ENCODE assay signal across 11 mouse cellular contexts in the genomic region with DNA sequence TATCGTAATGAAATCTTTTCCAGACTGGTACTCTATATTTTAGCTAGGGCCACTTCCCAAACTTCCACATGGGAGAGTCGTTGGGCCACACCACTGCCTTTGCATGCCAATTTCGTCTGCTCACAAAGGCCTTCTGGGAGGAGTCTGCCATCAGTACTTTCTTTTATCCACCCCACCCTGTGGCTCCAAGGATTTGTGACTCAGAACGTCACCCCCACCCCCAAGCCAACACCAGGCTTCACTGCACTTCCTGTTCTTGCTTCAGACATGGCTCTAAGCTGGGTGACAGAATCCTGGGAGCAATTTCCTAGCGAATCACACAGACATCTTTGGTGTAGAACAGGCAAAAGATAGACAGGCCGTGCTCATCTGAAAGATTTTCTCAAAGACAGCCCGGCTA. TPM values are rescaled to one million over a fixed set of nuclear protein-coding genes. Genes with fewer than 3 reads are reported as not detected.
DNase-seq lines count a peak whose midpoint lies in the region; ATAC-seq and TF ChIP-seq lines count a peak whose summit lies in the region.
"Had no signal": no experiment of that assay in that cellular context is flagged by ENCODE, and none has a peak within 500 bp of the region (broad histone marks: within the 10 kb centered on the region; RNA-seq: fewer than 3 reads in every experiment).

No protein-coding gene starts in this region.

- H3K4me1 ChIP-seq in embryonic facial prominence, embryonic 11.5 days (ENCODE audit: control insufficient read depth, insufficient read depth, low read length), result no peaks in the 10 kb centered on the region
- peaks cover 36% of the 10 kb centered on the region for H3K4me1 ChIP-seq in embryonic facial prominence, embryonic 10.5 days
- H3K4me1 ChIP-seq in lung, embryonic 16.5 days (replicated peaks; ENCODE audit: control insufficient read depth, insufficient read depth, low read length), result peaks cover 15% of the 10 kb centered on the region
- H3K4me1 ChIP-seq in forebrain, postnatal 0 days (ENCODE audit: insufficient read depth), result no peaks in the 10 kb centered on the region
- H3K4me1 ChIP-seq in midbrain, embryonic 16.5 days (ENCODE audit: control insufficient read depth, insufficient read depth, low read length), result no peaks in the 10 kb centered on the region

- ATAC-seq in embryonic facial prominence, embryonic 11.5 days (replicated peaks; ENCODE audit: insufficient number of reproducible peaks, low FRiP score, low TSS enrichment, low read depth), result no peak
- ATAC-seq in lung, embryonic 16.5 days (ENCODE audit: low read depth), result peak; percentile 39; the same call in 1 of the 2 replicates
- no peak for ATAC-seq in forebrain, postnatal 0 days
- no peak for ATAC-seq in midbrain, embryonic 16.5 days

- H3K36me3 ChIP-seq in embryonic facial prominence, embryonic 11.5 days (replicated peaks; ENCODE audit: control insufficient read depth, insufficient read depth, low read depth, low read length), result peaks cover 8% of the 10 kb centered on the region; the same call in 1 of the 2 replicates
- peaks cover 55% of the 10 kb centered on the region for H3K36me3 ChIP-seq in embryonic facial prominence, embryonic 10.5 days (replicated peaks)
- peaks cover 17% of the 10 kb centered on the region for H3K36me3 ChIP-seq in lung, embryonic 16.5 days (ENCODE audit: control insufficient read depth, insufficient read depth, low read length)
- H3K36me3 ChIP-seq in forebrain, postnatal 0 days (ENCODE audit: insufficient read depth), result peaks cover 25% of the 10 kb centered on the region
- peaks cover 20% of the 10 kb centered on the region for H3K36me3 ChIP-seq in midbrain, embryonic 16.5 days (ENCODE audit: control insufficient read depth, insufficient read depth, low read length)

- WGBS in embryonic facial prominence, embryonic 11.5 days, result 67% methylated on average over 7 of the region's 7 CpGs
- 63% methylated on average over 7 of the region's 7 CpGs for WGBS in embryonic facial prominence, embryonic 10.5 days
- WGBS in lung, embryonic 16.5 days, result 51% methylated on average over 7 of the region's 7 CpGs
- WGBS in forebrain, postnatal 0 days, result 55% methylated on average over 7 of the region's 7 CpGs
- WGBS in midbrain, embryonic 16.5 days, result 54% methylated on average over 7 of the region's 7 CpGs

- H3K9me3 ChIP-seq in embryonic facial prominence, embryonic 11.5 days (replicated peaks; ENCODE audit: control insufficient read depth, low read length), result no peaks in the 10 kb centered on the region
- H3K9me3 ChIP-seq in embryonic facial prominence, embryonic 10.5 days, result no peaks in the 10 kb centered on the region
- no peaks in the 10 kb centered on the region for H3K9me3 ChIP-seq in lung, embryonic 16.5 days (ENCODE audit: control insufficient read depth, low read length)
- H3K9me3 ChIP-seq in forebrain, postnatal 0 days (ENCODE audit: low read length), result no peaks in the 10 kb centered on the region
- H3K9me3 ChIP-seq in midbrain, embryonic 16.5 days (replicated peaks; ENCODE audit: control insufficient read depth, low read length, poor library complexity, severe bottlenecking), result no peaks in the 10 kb centered on the region

- H3K4me2 ChIP-seq in embryonic facial prominence, embryonic 11.5 days (ENCODE audit: low read depth, low read length), result no peak overlapping the region
- H3K4me2 ChIP-seq in lung, embryonic 16.5 days (ENCODE audit: low read depth, low read length), result no peak overlapping the region
- H3K4me2 ChIP-seq in forebrain, postnatal 0 days (ENCODE audit: low read depth), result no peak overlapping the region
- no peak overlapping the region for H3K4me2 ChIP-seq in midbrain, embryonic 16.5 days (ENCODE audit: low read length)

- no peaks in the 10 kb centered on the region for H3K27me3 ChIP-seq in embryonic facial prominence, embryonic 11.5 days (ENCODE audit: control insufficient read depth, insufficient read depth, low read length)
- no peaks in the 10 kb centered on the region for H3K27me3 ChIP-seq in embryonic facial prominence, embryonic 10.5 days (replicated peaks; ENCODE audit: low read depth, poor library complexity, severe bottlenecking)
- H3K27me3 ChIP-seq in lung, embryonic 16.5 days (ENCODE audit: control insufficient read depth, insufficient read depth, low read depth, low read length), result no peaks in the 10 kb centered on the region
- no peaks in the 10 kb centered on the region for H3K27me3 ChIP-seq in forebrain, postnatal 0 days (ENCODE audit: insufficient read depth, low read length)
- no peaks in the 10 kb centered on the region for H3K27me3 ChIP-seq in midbrain, embryonic 16.5 days (ENCODE audit: control insufficient read depth, insufficient read depth, low read depth, low read length)

- no peak for TF ChIP-seq CTCF in forebrain, postnatal 0 days (IDR thresholded peaks at IDR 0.05; ENCODE audit: low read depth)

- no peak for DNase-seq in embryonic facial prominence, embryonic 11.5 days (ENCODE audit: low spot score)
- DNase-seq in embryonic facial prominence, embryonic 10.5 days (ENCODE audit: low spot score), result no peak
- peak; percentile 17 for DNase-seq in MN1 (ENCODE audit: low spot score)
- peak; percentile 53 for DNase-seq in fibroblast of lung, adult 2 months (ENCODE audit: low read depth)
- no peak for DNase-seq in forebrain, postnatal 0 days
- no peak for DNase-seq in cerebellum, postnatal 10 days
- DNase-seq: thymus, adult 2 months had no signal

- H3K4me3 ChIP-seq in embryonic facial prominence, embryonic 11.5 days (ENCODE audit: low read depth, low read length), result no peak overlapping the region
- no peak overlapping the region for H3K4me3 ChIP-seq in embryonic facial prominence, embryonic 10.5 days
- H3K4me3 ChIP-seq in lung, embryonic 16.5 days (ENCODE audit: low read length), result no peak overlapping the region
- no peak overlapping the region for H3K4me3 ChIP-seq in forebrain, postnatal 0 days (ENCODE audit: low read depth, low read length)
- no peak overlapping the region for H3K4me3 ChIP-seq in midbrain, embryonic 16.5 days (ENCODE audit: low read depth, low read length)
- H3K4me3 ChIP-seq: left cerebral cortex, adult 2 months had no signal

- H3K9ac ChIP-seq in embryonic facial prominence, embryonic 11.5 days (replicated peaks; ENCODE audit: low read length), result 0 out of 2 replicates have a peak overlapping the region, but pooled peaks have one; percentile 6
- H3K9ac ChIP-seq in lung, embryonic 16.5 days (ENCODE audit: low read length), result no peak overlapping the region
- no peak overlapping the region for H3K9ac ChIP-seq in forebrain, postnatal 0 days
- no peak overlapping the region for H3K9ac ChIP-seq in midbrain, embryonic 16.5 days (ENCODE audit: low read depth, low read length)

- no peak overlapping the region for H3K27ac ChIP-seq in embryonic facial prominence, embryonic 11.5 days (replicated peaks; ENCODE audit: low read depth, low read length)
- no peak overlapping the region; the same call in 1 of the 2 replicates for H3K27ac ChIP-seq in embryonic facial prominence, embryonic 10.5 days (replicated peaks)
- 0 out of 2 replicates have a peak overlapping the region, but pooled peaks have one; percentile 15 for H3K27ac ChIP-seq in lung, embryonic 16.5 days (ENCODE audit: low read length)
- H3K27ac ChIP-seq in forebrain, postnatal 0 days (ENCODE audit: low read depth, low read length), result no peak overlapping the region
- H3K27ac ChIP-seq in midbrain, embryonic 16.5 days (ENCODE audit: low read length), result no peak overlapping the region
- H3K27ac ChIP-seq: left cerebral cortex, adult 2 months had no signal

RNA-seq across cellular contexts. Expression of a gene that starts 3.6 kb away (rescaled TPM):
- polyA plus RNA-seq in embryonic facial prominence, embryonic 11.5 days (2014; fragmentation: Nextera tagmentation; extraction: Ambion mirVana), result 3.2 TPM in 1 of 2 replicates, not detected in the other
- 1.1 and 2.3 TPM in 2 replicates for polyA plus RNA-seq in embryonic facial prominence, embryonic 10.5 days (2016; fragmentation: Nextera tagmentation; extraction: Ambion mirVana)
- not detected in 2 replicates for polyA plus RNA-seq in lung, embryonic 16.5 days (2015; fragmentation: Nextera tagmentation; extraction: Ambion mirVana)
- total RNA-seq in forebrain, postnatal 0 days (2014; rRNA removed), result 3.1 and 4.8 TPM in 2 replicates
- 0.36 and 0.53 TPM in 2 replicates for polyA plus RNA-seq in forebrain, postnatal 0 days (2015; fragmentation: Nextera tagmentation; extraction: Ambion mirVana)
- polyA plus RNA-seq in midbrain, embryonic 16.5 days (2015; fragmentation: Nextera tagmentation; extraction: Ambion mirVana), result 1.7 TPM in 1 of 2 replicates, not detected in the other

RNA-seq across cellular contexts. Expression of a gene that starts 17.1 kb away (rescaled TPM):
- 2.9 and 3.5 TPM in 2 replicates for polyA plus RNA-seq in embryonic facial prominence, embryonic 11.5 days (2014; fragmentation: Nextera tagmentation; extraction: Ambion mirVana)
- polyA plus RNA-seq in embryonic facial prominence, embryonic 10.5 days (2016; fragmentation: Nextera tagmentation; extraction: Ambion mirVana), result 4.9 and 5.2 TPM in 2 replicates
- polyA plus RNA-seq in lung, embryonic 16.5 days (2015; fragmentation: Nextera tagmentation; extraction: Ambion mirVana), result 5.7 and 6.9 TPM in 2 replicates
- 27.3 and 33.7 TPM in 2 replicates for total RNA-seq in forebrain, postnatal 0 days (2014; rRNA removed)
- polyA plus RNA-seq in forebrain, postnatal 0 days (2015; fragmentation: Nextera tagmentation; extraction: Ambion mirVana), result 5.0 and 5.6 TPM in 2 replicates
- polyA plus RNA-seq in midbrain, embryonic 16.5 days (2015; fragmentation: Nextera tagmentation; extraction: Ambion mirVana), result 7.9 and 8.4 TPM in 2 replicates

RNA-seq across cellular contexts. Expression of a gene that starts 41.5 kb away (rescaled TPM):
- 17.9 and 19.8 TPM in 2 replicates for polyA plus RNA-seq in embryonic facial prominence, embryonic 11.5 days (2014; fragmentation: Nextera tagmentation; extraction: Ambion mirVana)
- polyA plus RNA-seq in embryonic facial prominence, embryonic 10.5 days (2016; fragmentation: Nextera tagmentation; extraction: Ambion mirVana), result 28.1 and 31.8 TPM in 2 replicates
- 18.1 and 18.3 TPM in 2 replicates for polyA plus RNA-seq in lung, embryonic 16.5 days (2015; fragmentation: Nextera tagmentation; extraction: Ambion mirVana)
- 17.2 and 20.7 TPM in 2 replicates for total RNA-seq in forebrain, postnatal 0 days (2014; rRNA removed)
- 8.2 and 11.1 TPM in 2 replicates for polyA plus RNA-seq in forebrain, postnatal 0 days (2015; fragmentation: Nextera tagmentation; extraction: Ambion mirVana)
- 10.0 and 12.6 TPM in 2 replicates for polyA plus RNA-seq in midbrain, embryonic 16.5 days (2015; fragmentation: Nextera tagmentation; extraction: Ambion mirVana)

RNA-seq across cellular contexts. Expression of a gene that starts 58.1 kb away (rescaled TPM):
- not detected in 2 replicates for polyA plus RNA-seq in embryonic facial prominence, embryonic 11.5 days (2014; fragmentation: Nextera tagmentation; extraction: Ambion mirVana)
- polyA plus RNA-seq in embryonic facial prominence, embryonic 10.5 days (2016; fragmentation: Nextera tagmentation; extraction: Ambion mirVana), result 0.09 TPM in 1 of 2 replicates, not detected in the other
- 0.18 and 0.20 TPM in 2 replicates for polyA plus RNA-seq in lung, embryonic 16.5 days (2015; fragmentation: Nextera tagmentation; extraction: Ambion mirVana)
- 4.0 and 4.8 TPM in 2 replicates for total RNA-seq in forebrain, postnatal 0 days (2014; rRNA removed)
- polyA plus RNA-seq in forebrain, postnatal 0 days (2015; fragmentation: Nextera tagmentation; extraction: Ambion mirVana), result 0.72 and 1.1 TPM in 2 replicates
- polyA plus RNA-seq in midbrain, embryonic 16.5 days (2015; fragmentation: Nextera tagmentation; extraction: Ambion mirVana), result 0.27 and 0.45 TPM in 2 replicates
- total RNA-seq: megakaryocyte-erythroid progenitor cell, adult 5-6 weeks had no signal

Comparison
In these comparisons a context has a peak if more than half of its experiments do, and no peak if none do; other contexts are left out.
1. DNase-seq: peak in MN1 (single experiment) and fibroblast of lung, adult 2 months (single experiment); none in embryonic facial prominence, embryonic 11.5 days (single experiment), embryonic facial prominence, embryonic 10.5 days (single experiment), forebrain, postnatal 0 days (single experiment) and cerebellum, postnatal 10 days (0 of 2).